Mouse (Mus musculus) right cerebral cortex, adult 18-20 months (tissue): Measurements from ENCODE around the gene Obsl1.
A peak's percentile ranks its signal among the peaks of the same experiment; 100 is the strongest.

Experiments
- DNase-seq: peaks from one replicate; pipeline ENCODE4 v3.0.0; 2022; ENCODE audit warnings: mixed read lengths

Obsl1 gene

DNA sequence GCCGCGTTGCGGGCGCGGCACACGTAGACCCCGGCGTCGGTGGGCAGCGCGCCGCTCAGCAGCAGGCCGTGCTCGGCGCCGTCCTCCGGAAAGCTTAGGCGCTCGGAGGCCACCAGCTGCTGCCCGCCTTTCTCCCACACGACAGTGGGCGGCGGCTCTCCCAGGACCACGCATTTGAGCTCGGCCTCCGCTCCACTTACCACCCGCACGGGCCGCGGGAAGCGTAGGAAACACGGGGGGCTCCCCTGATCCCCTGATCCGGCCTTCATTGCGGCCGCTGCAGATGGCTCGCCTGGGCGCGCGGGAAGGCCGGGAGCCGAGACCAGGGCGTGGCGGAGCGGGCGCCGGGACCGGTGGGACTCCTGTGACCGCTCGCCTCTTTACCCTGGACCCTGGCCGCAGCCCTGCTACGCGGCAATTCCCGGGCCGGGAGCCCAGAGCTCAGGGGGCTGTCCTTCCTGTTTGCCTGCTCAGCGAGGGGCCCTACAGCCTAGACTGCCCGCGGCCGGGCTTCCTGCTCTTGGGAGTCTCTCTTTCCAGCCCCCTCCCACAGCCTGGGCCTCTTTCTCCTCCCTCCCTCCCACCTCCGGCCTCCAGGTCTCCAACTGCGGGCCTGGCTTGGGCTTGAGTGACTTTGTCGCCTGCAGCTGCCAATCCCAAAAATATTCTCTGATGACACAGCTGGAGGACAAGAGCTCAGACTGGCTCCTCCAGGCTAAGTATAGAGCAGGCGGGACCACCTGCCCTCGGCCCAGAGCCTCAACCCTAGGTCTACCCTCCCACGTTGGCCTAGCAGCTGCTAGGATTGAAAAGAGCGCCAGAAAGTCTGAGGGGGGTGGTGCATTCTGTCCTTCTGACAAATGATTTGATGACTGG is at the start of gene Obsl1:
Gene Obsl1, minus strand, starts transcription at position 497 of the 876 bp plus-strand sequence.
- DNase-seq, result peak; percentile 51

DNA sequence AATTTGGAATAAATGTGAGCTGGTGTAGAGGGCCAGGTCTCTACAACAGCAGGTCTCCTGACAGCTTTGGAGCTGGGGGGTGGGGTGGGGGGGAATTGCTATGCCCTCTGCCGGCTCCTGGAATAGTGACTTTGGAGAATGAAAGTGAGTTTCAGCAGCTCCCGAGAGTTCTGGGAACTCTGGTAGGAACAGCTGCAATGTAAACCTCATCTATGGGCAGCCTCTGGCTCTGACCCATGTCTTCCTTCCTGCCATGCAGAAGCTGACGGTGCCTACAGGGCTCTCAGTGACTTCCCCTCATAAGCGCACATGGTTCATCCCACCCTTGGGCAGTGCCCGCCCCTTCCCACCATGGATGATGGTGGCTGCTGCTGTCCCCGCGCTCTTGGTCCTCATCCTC is 49.4 kb upstream of the Obsl1 start:
- DNase-seq, result no peak

GRCm38 (mm10) chr1:75550586-75550985 is 44.3 kb upstream of the Obsl1 start:
- DNase-seq, result no peak

DNA sequence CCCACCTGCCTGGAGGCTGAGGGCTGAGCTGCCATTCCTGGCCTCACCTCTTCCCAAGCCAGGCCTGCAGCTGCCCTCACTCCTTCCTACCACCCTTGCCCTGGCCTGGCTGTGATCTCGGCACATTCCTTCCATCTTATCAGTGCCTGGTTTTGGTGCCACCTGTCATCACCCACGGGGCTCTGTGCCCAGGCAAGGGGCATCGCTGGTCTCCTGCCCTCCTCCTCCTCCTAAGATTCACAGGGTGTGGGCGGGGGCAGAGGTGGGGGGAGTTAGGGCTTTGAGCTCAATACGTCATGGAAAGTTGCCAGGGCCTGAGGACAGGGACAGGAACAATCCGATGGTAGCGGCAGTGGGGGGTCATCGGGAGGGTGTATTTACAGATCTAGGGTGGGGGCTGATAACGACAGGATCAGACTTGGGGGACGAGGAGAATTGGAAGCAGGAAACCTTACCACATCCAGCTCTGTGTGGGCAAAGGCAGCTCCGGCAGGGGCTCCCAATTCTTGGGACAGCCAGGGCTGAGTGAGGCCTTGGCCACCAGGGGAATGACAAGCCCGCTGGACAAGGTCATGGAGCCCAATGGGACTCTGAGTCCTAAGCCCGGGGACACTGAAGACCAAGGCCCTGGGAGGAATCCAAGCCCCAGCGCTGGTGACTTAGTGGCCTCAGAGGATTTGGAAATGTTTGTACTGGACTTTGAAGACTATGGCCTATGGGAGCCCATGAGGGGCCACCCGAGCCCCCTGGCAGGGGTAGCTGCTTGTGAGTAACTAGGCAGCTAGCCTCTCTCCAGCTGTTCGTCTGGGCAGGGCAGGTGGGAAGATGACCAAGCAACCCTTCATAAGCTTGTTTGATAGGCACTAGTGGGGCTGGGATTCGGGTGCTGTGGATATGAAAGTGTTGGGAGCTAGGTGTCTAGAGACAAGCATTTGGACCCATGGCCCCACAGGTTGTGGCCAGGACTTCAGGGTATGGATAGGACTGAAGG is 43.3 kb upstream of the Obsl1 start:
- no peak for DNase-seq

- DNase-seq, result no peak
These were observed 42.6 kb upstream of the Obsl1 start for GRCm38 (mm10) chr1:75548871-75549270.

- DNase-seq, result no peak
These were observed 41.8 kb upstream of the Obsl1 start for GRCm38 (mm10) chr1:75548083-75548482.

- DNase-seq, result no peak
These were observed 41.1 kb upstream of the Obsl1 start for GRCm38 (mm10) chr1:75547351-75547750.

- DNase-seq, result peak; percentile 65
These were observed 40.0 kb upstream of the Obsl1 start, which contains the start of gene Slc4a3 for GRCm38 (mm10) chr1:75545965-75546956. TSS of gene Slc4a3 (plus strand) at chr1:75546266.

GRCm38 (mm10) chr1:75544351-75544750 is 38.1 kb upstream of the Obsl1 start:
- DNase-seq, result no peak

- DNase-seq, result no peak
These were observed 35.2 kb upstream of the Obsl1 start for GRCm38 (mm10) chr1:75541496-75541895.

DNA sequence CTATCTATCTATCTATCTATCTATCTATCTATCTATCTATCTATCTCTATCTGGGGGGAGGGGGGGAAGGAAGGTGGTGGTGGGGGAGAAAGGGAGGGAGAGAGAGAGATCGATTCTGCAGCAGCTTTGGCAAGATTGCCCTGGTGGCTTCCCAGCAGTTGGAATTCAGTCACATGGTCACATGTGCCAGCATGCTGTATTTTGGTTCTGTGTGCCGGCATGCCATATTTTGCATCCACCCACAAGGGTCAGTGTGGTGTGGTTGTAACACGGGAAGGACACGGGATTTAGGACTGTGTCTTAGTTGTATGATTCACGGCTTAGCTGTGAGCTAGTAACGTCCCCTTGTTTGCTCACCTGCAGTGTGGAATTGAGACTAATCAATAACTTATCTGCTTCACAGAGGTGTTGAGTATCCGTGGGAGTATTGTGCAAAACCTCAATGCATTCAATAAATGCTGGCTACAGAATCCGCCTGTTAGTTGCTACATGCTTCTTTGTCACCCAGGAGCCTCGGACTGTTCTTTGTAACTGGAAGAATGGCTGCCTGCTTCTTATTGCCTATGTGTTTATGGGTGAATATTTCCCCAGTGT is 32.4 kb upstream of the Obsl1 start:
- DNase-seq, result no peak

DNA sequence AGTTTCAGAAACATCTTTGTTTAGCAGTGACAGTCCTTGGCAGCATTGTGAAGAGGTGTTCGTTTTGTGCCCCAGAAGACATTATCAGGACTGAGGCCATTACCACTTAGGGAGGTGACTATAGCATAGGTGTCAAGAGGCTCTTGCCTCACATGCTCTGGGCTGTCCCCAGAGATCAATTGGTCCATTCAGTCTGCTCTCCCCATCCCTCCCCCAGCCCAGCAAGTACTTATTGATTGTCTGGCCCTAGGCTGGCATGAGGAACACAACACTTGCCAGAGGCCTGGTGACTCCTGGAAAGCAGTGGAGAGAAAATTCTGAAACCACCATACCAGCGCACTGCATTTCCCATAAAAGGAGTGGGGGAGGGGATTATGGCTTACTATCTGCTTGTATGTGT is 31.3 kb upstream of the Obsl1 start:
- DNase-seq, result no peak

GRCm38 (mm10) chr1:75533325-75534252 is 27.3 kb upstream of the Obsl1 start:
- DNase-seq, result no peak

- DNase-seq, result no peak
These were observed 26.3 kb upstream of the Obsl1 start for GRCm38 (mm10) chr1:75532280-75533172.

GRCm38 (mm10) chr1:75530546-75530945 is 24.3 kb upstream of the Obsl1 start:
- no peak for DNase-seq

- no peak for DNase-seq
These were observed 18.4 kb upstream of the Obsl1 start for GRCm38 (mm10) chr1:75524679-75525078.

GRCm38 (mm10) chr1:75521321-75522031 is 15.2 kb upstream of the Obsl1 start, which contains the start of gene Stk11ip:
TSS of gene Stk11ip (plus strand) at chr1:75521529.
- DNase-seq, result peak; percentile 91

DNA sequence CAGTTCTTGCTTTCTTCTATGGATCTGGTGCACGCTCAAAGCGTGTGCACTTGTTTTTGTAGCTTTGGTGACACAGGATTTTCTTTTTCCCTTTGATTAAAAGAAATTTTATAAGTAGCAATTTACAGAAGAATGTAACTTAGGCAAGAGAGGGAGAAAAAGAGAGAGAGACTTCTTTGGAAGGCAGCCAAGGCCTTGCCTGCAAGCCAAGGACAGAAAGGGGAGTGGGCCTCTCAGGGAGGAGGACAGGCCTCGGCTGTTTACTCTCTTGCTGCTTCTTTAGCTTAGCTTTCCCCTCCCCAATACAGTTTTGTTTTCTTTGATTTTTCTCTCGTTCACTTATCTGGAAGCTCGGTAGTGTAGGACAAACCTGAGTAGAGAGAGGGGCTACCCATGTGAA is 13.3 kb upstream of the Obsl1 start:
- DNase-seq, result no peak

DNA sequence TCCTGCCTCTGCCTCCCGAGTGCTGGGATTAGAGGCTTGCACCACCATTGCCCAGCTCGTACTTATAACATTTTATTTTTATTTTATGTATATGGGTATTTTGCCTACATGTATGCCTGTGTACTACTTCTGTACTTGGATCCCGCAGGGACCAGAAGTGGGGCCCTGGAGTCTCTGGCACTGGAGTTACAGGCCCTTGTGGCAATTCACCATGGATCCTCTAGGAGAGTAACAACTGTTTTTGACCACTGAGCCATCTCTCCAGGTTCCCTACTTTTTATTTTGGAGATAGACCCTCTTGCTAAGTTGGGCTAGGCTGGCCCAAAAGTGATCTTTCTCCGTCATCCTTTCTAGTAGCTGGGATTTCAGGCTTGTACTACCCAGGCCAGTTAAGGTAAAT is 12.2 kb upstream of the Obsl1 start:
- no peak for DNase-seq
